Mouse (Mus musculus) G1E (cell line): ENCODE measurements around the gene C8g.

Experiments used
- CTCF ChIP-seq: IDR thresholded peaks from 2 replicates; pipeline ENCODE4 v1.5.1; 2012; ENCODE audit warnings: low read depth, low read length, inconsistent platforms, mixed read lengths
- GATA1 ChIP-seq: IDR thresholded peaks from 2 replicates; pipeline ENCODE4 v1.6.1; 2012; ENCODE audit warnings: borderline replicate concordance, low read length, inconsistent platforms, mixed read lengths
- POLR2AphosphoS5 ChIP-seq: IDR thresholded peaks from 2 replicates; pipeline ENCODE4 v1.6.1; 2012; ENCODE audit warnings: low read depth, low read length, inconsistent platforms; ENCODE audit not compliant: insufficient replicate concordance

DNA sequence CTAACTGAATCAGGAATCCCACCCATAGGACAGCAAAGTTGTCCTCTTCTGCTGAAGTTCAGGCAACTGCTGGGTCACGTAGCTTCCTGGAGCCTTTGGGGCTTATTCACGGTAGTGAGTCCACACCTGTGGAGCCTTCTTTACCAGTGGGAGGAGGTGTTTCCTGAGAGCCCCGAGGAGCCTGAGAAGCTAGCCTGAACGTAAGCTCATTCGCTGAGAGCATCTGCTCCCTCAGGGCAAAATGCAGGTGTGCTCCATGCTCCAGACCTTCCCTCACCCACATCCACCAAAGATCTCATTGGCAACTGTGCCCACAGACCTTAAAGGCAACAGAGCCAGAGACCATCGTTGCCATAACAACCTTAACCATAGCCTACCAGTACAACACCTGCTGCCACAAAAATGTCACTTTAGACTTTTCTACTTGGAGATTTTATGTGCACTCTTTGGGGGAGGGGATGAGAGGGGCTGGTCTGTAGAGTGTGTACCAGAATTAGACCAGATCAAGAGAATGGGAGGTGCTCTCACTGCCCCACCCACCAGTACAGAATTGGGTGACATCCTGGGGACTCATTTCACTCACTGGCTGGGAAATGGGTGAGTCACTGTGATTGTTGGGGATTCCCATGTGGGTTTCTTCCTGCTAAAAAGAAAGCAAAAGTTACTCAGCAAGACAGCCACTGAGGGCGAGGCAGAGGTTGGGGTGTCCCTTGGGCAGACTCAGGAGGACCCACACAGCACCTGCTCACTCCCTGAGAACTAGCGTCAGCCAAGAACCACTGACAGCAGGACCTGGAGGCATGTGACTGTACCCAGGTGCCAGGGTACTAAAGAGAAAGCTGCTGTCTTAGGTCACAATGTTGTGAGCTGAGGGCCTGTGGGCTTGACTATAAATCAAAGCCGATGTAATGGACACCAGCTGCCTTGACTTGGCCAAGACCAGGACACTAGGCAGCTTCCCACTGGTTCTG is 47.8 kb upstream of the C8g start:
- TF ChIP-seq CTCF (no peak), GATA1 (no peak), POLR2AphosphoS5 (no peak)
